Mouse (Mus musculus) limb, embryonic 11.5 days (tissue): ENCODE data around the gene Rap1a. TPM values are rescaled to one million over a fixed set of nuclear protein-coding genes. Genes with fewer than 3 reads are reported as not detected.

Experiments used
- ATAC-seq: fragments of 200-750 bp; cut with Nextera tagmentation; 2 replicates; pipeline ENCODE4 v1.8.0; 2017; ENCODE audit warnings: low read depth; ENCODE audit not compliant: insufficient number of reproducible peaks, low FRiP score, low TSS enrichment
- DNase-seq: peaks from one replicate; pipeline ENCODE4 v3.0.0-alpha.2; 2015; ENCODE audit warnings: low spot score
- H3K27ac ChIP-seq: fragments of 300-500 bp; sonication (generic); replicated peaks from 2 replicates; pipeline ENCODE4 v1.5.1; 2014; ENCODE audit warnings: low read depth, mild to moderate bottlenecking, low read length
- H3K27me3 ChIP-seq: fragments of 300-500 bp; sonication (generic); 2 replicates; pipeline ENCODE4 v1.6.1; 2014; ENCODE audit warnings: mild to moderate bottlenecking, low read length, mixed read lengths; ENCODE audit not compliant: control insufficient read depth, insufficient read depth
- H3K36me3 ChIP-seq: fragments of 300-500 bp; sonication (generic); 2 replicates; pipeline ENCODE4 v1.6.1; 2014; ENCODE audit warnings: mild to moderate bottlenecking, low read length, moderate library complexity, mixed read lengths; ENCODE audit not compliant: control insufficient read depth, insufficient read depth
- H3K4me1 ChIP-seq: fragments of 300-500 bp; sonication (generic); 2 replicates; pipeline ENCODE4 v1.6.1; 2014; ENCODE audit warnings: low read length, mixed read lengths; ENCODE audit not compliant: control insufficient read depth, insufficient read depth
- H3K4me2 ChIP-seq: fragments of 300-500 bp; sonication (generic); 2 replicates; pipeline ENCODE4 v1.6.1; 2014; ENCODE audit warnings: low read depth, mild to moderate bottlenecking, moderate library complexity; ENCODE audit not compliant: severe bottlenecking
- H3K4me3 ChIP-seq: fragments of 300-500 bp; sonication (generic); 2 replicates; pipeline ENCODE4 v1.5.1; 2014; ENCODE audit warnings: low read depth, low read length
- H3K9ac ChIP-seq: fragments of 300-500 bp; sonication (generic); 2 replicates; pipeline ENCODE4 v1.6.1; 2014; ENCODE audit warnings: mild to moderate bottlenecking, low read length
- H3K9me3 ChIP-seq: fragments of 300-500 bp; sonication (generic); 2 replicates; pipeline ENCODE4 v1.6.1; 2016; ENCODE audit warnings: low read length; ENCODE audit not compliant: control insufficient read depth
- WGBS: fragments of 180-500 bp; shearing (Covaris S2); extraction: QIAGEN DNeasy Blood & Tissue Kit; methylation state at CpG from one replicate; pipeline ENCODE4 v1.1.7; 2014; 5-methylcytosine and 5-hydroxymethylcytosine counted together
- polyA plus RNA-seq: library from polyadenylated mRNA; unstranded; fragments of >200 nt; fragmentation: Nextera tagmentation; extraction: Ambion mirVana; gene quantifications from 2 replicates; pipeline ENCODE4 v1.2.1, GENCODE M21; 2014

Gene Rap1a
- polyA plus RNA-seq, 1 experiment from 2014 or later, result 78.5 TPM

GRCm38 (mm10) chr3:105750810-105751209, 50.3 kb downstream of the Rap1a start:
- WGBS, result 87% methylated on average over 2 of the region's 2 CpGs
- Histone ChIP-seq H3K9me3 (no peaks in the 10 kb centered on the region), H3K9ac (no peak overlapping the region), H3K27ac (no peak overlapping the region), H3K4me2 (no peak overlapping the region), H3K36me3 (no peaks in the 10 kb centered on the region; the same call in 1 of the 2 replicates), H3K27me3 (no peaks in the 10 kb centered on the region), H3K4me1 (no peaks in the 10 kb centered on the region), H3K4me3 (no peak overlapping the region)
- ATAC-seq (no peak), DNase-seq (no peak)

DNA sequence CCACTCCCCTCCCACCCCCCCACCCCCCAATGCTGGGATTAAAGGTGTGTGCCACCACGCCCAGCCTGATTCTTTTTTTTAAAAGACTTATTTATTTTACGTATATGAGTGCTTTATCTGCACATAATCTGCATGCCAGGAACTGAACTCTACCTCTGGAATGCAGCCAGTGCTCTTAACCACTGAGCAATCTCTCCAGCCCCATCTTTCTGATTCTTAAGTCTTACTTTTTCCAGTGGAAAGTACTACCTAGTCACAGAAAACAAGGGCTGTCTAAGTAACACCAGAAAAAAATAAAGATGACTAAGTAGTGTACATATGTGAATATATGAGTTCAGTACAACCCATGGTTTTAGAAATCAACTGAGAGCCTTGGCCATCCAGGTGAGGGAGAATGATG, 54.6 kb downstream of the Rap1a start:
- H3K36me3 ChIP-seq, result no peaks in the 10 kb centered on the region; the same call in 1 of the 2 replicates
- 87% methylated on average over 2 of the region's 2 CpGs for WGBS
- no peak for ATAC-seq

DNA sequence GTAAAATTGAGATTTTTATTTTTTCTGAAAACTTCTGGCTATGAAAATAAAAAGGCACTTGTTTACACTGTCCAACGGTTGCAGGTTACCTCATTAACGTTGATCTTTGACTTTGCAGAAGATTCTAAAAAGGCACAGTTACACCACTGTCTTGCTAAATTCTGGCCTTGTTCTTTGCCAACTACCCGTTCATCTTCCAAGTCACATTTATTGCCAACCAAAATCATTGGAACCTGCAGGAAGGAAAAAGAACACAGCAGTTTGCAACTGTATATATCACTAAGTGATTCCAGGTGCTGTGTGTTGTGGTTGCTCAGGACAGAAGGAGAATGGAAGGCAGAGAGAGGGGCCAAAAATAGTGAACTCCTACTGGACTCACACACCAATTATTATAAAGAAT, 63.5 kb downstream of the Rap1a start:
- H3K9me3 ChIP-seq, result no peaks in the 10 kb centered on the region
- no peak overlapping the region for H3K27ac ChIP-seq
- DNase-seq, result no peak
- no peaks in the 10 kb centered on the region for H3K4me1 ChIP-seq
- WGBS, result 82% methylated on average over 3 of the region's 3 CpGs
- no peak for ATAC-seq
- H3K36me3 ChIP-seq, result no peaks in the 10 kb centered on the region; the same call in 1 of the 2 replicates
- H3K4me3 ChIP-seq, result no peak overlapping the region
- no peak overlapping the region for H3K4me2 ChIP-seq
- H3K27me3 ChIP-seq, result no peaks in the 10 kb centered on the region
- H3K9ac ChIP-seq, result no peak overlapping the region

More for the DNA sequence above, 54.6 kb downstream of the Rap1a start:
- Histone ChIP-seq H3K4me2 (no peak overlapping the region), H3K4me1 (no peaks in the 10 kb centered on the region), H3K4me3 (no peak overlapping the region), H3K9ac (no peak overlapping the region), H3K27me3 (no peaks in the 10 kb centered on the region), H3K27ac (no peak overlapping the region), H3K9me3 (no peaks in the 10 kb centered on the region)
- no peak for DNase-seq

DNA sequence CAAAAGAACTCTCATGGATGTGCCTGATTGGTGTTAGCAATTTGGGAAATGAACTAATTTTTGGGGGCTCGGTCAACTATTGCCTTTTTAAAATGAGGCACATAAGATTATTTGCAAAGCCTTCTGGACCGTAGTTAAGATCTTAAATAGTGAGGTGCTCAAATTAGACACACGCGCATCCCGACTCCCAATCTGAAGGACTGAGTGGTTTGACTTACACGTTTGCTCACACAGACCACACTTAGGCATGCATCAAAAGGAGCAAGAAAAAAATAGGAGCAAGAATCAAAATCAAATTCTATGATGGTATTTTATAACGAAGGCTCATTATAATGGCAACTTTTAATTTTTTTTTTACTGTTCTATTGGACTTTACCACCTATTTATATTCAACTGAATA, 64.1 kb downstream of the Rap1a start:
- ATAC-seq (no peak), DNase-seq (no peak)
- H3K4me3 ChIP-seq, result no peak overlapping the region
- H3K9me3 ChIP-seq, result no peaks in the 10 kb centered on the region
- H3K4me2 ChIP-seq, result no peak overlapping the region
- no peak overlapping the region for H3K27ac ChIP-seq
- no peaks in the 10 kb centered on the region; the same call in 1 of the 2 replicates for H3K36me3 ChIP-seq
- no peak overlapping the region for H3K9ac ChIP-seq
- no peaks in the 10 kb centered on the region for H3K27me3 ChIP-seq
- no peaks in the 10 kb centered on the region for H3K4me1 ChIP-seq
- WGBS, result 93% methylated on average over 7 of the region's 7 CpGs

DNA sequence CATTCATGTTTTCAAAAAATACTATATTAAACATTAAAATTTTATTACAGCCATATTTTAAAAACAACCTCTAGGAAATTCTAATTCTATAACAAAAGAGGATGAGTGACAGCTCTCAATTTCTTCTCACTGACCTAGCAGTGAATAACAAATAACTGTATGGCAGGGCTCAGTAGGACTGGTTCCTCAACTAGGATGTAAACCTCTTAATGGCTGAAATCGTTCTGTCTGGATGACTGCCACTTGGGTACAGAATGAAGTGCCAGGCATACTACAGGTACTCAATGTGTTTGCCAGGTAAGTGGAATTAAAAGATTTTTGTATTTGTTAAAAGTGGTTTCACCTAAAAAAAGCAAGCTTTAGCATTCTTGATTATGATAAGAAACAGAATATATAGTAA, 65.0 kb downstream of the Rap1a start:
- H3K9ac ChIP-seq, result no peak overlapping the region
- no peaks in the 10 kb centered on the region for H3K9me3 ChIP-seq
- no peak for ATAC-seq
- no peak for DNase-seq
- no peak overlapping the region for H3K4me2 ChIP-seq
- no peaks in the 10 kb centered on the region; the same call in 1 of the 2 replicates for H3K36me3 ChIP-seq
- WGBS, result 88% methylated on average over 1 of the region's 1 CpGs
- no peak overlapping the region for H3K27ac ChIP-seq
- no peak overlapping the region for H3K4me3 ChIP-seq
- H3K4me1 ChIP-seq, result no peaks in the 10 kb centered on the region
- no peaks in the 10 kb centered on the region for H3K27me3 ChIP-seq

DNA sequence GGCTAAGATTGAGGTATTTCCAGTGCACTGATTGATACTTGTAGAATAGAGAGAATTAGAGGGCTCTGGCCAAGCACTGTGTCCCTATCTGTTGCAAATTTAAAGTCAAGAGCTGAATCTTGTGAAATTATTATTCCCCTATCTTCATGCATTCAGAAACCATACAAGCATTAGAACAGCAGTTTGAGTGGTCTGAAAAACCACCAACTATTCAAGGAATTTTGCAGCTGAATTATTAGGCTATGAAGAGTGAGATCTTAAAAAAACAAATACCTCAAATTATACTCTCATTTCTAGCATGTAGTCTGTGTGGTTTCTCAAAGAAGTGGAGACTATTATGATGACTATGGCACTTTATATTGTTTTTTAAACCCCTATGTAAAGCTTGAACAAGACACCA, 65.9 kb downstream of the Rap1a start:
- Histone ChIP-seq H3K9me3 (no peaks in the 10 kb centered on the region), H3K4me2 (no peak overlapping the region), H3K27ac (no peak overlapping the region), H3K4me1 (no peaks in the 10 kb centered on the region), H3K9ac (no peak overlapping the region), H3K36me3 (no peaks in the 10 kb centered on the region; the same call in 1 of the 2 replicates), H3K27me3 (no peaks in the 10 kb centered on the region), H3K4me3 (no peak overlapping the region)
- no peak for DNase-seq
- ATAC-seq, result no peak

DNA sequence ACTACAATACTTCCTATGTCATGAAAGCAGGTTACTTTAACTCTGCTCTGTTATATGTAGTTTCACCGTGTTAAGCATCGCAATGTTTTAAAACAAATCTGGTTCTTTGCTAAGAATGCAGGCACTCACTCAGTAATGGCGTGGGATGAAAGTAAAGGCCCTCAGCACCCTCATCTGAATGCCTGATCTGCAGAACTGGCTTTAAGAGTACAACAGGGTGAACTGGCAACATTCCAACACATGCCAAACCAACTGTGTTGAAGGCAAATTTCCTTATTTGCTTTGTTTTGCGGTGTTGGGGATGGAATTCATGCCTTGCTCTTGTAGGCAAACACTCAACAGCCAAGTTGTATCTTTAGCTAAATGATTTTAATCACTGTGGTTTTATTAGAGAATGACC, 67.6 kb downstream of the Rap1a start:
- Histone ChIP-seq H3K4me1 (no peaks in the 10 kb centered on the region), H3K27me3 (no peaks in the 10 kb centered on the region), H3K9me3 (no peaks in the 10 kb centered on the region), H3K9ac (no peak overlapping the region), H3K36me3 (no peaks in the 10 kb centered on the region; the same call in 1 of the 2 replicates), H3K4me2 (no peak overlapping the region), H3K27ac (no peak overlapping the region), H3K4me3 (no peak overlapping the region)
- no peak for ATAC-seq
- no peak for DNase-seq
- WGBS, result 96% methylated on average over 4 of the region's 4 CpGs

DNA sequence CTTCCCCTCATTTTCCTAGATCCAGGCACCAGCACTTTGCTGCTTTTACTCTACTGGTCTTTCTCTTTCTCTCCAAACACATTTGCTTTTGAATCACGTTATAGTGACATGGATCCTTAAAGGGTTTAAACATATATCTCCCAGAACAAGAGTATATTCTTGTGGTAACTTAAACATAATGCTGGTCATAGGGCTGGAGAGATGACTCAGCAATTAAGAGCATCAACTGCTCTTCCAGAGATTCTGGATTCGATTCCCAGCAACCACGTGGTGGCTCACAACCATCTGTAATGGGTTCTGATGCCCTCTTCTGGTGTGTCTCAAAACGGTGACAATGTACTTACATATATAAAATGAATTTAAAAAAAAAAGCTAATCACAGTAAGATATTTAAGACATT, 68.8 kb downstream of the Rap1a start:
- H3K4me3 ChIP-seq, result no peak overlapping the region
- H3K4me1 ChIP-seq, result no peaks in the 10 kb centered on the region
- ATAC-seq (no peak), DNase-seq (no peak)
- H3K9ac ChIP-seq, result no peak overlapping the region
- H3K4me2 ChIP-seq, result no peak overlapping the region
- H3K27me3 ChIP-seq, result no peaks in the 10 kb centered on the region
- H3K36me3 ChIP-seq, result no peaks in the 10 kb centered on the region
- H3K9me3 ChIP-seq, result no peaks in the 10 kb centered on the region
- H3K27ac ChIP-seq, result no peak overlapping the region
- 91% methylated on average over 4 of the region's 4 CpGs for WGBS

DNA sequence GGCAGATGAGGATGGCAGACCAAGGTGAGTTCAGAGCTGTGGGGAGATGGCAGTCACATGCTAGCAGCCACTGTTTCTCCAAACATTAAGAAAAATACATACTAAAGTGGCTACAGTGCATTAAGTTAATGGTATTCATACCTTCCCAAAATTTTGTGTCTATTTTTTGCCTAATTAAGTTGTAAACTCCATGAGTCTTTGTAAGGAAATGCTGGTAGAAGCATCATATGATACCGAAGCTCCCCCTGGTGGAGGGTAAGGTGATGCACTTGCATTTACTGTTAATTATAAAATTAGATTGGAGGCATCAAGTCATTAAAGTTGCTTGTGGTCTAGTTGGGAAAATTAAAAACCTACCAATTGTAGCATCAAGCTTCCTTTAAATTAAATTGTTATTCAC, 75.1 kb downstream of the Rap1a start:
- Histone ChIP-seq H3K27ac (no peak overlapping the region), H3K9ac (no peak overlapping the region), H3K36me3 (no peaks in the 10 kb centered on the region), H3K27me3 (no peaks in the 10 kb centered on the region), H3K9me3 (no peaks in the 10 kb centered on the region), H3K4me2 (no peak overlapping the region), H3K4me3 (no peak overlapping the region), H3K4me1 (no peaks in the 10 kb centered on the region)
- ATAC-seq (no peak), DNase-seq (no peak)
- 0% methylated on average over 1 of the region's 1 CpGs for WGBS
